Mouse (Mus musculus): Measurements from ENCODE around the gene Cpeb3.

DNA sequence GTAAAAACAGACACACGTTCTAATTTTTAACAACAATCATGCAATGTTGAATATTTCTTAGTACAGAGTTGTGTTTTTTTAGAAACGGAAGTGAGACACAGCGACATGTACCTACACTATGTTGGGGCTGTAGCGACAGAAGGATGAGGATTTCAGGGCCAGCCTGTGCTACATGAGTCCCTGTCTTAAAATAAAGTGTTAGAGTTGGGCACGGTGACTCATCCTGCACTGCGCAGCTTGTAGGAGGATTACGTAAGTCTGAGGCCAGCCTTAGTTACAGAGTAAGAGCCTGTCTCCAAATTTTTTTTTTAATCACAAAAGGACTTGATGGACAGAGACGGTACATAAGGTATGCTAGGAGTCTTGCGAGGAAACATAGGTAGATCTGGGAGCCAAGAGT, 46.9 kb upstream of the Cpeb3 start:
- no peak for TF ChIP-seq POLR2A (IDR thresholded peaks at IDR 0.05; ENCODE audit: insufficient read depth, low read depth, low read length)
- TF ChIP-seq CTCF (IDR thresholded peaks at IDR 0.05; ENCODE audit: insufficient read depth, low read depth, low read length) = no peak
